Mouse (Mus musculus) heart, embryonic 13.5 days (tissue): Measurements from ENCODE around the gene Zfp991. TPM values are rescaled to one million over a fixed set of nuclear protein-coding genes. Genes with fewer than 3 reads are reported as not detected.
"Not testable (repeated sequence)": the region's sequence is repeated elsewhere in the genome, so short reads cannot be mapped to it uniquely, and the experiment has no call there.

Experiments used
- ATAC-seq: fragments of 200-750 bp; cut with Nextera tagmentation; 2 replicates; pipeline ENCODE4 v1.8.0; 2017; ENCODE audit warnings: moderate TSS enrichment; ENCODE audit not compliant: insufficient number of reproducible peaks, low FRiP score, low TSS enrichment; ENCODE audit errors: extremely low read depth
- H3K27ac ChIP-seq: fragments of 300-500 bp; sonication (generic); replicated peaks from 2 replicates; pipeline ENCODE4 v1.5.1; 2015; ENCODE audit warnings: moderate library complexity, mild to moderate bottlenecking, inconsistent platforms
- H3K27me3 ChIP-seq: fragments of 300-500 bp; sonication (generic); replicated peaks from 2 replicates; pipeline ENCODE4 v1.6.1; 2015; ENCODE audit warnings: mild to moderate bottlenecking, inconsistent platforms
- H3K36me3 ChIP-seq: fragments of 300-500 bp; sonication (generic); 2 replicates; pipeline ENCODE4 v1.6.1; 2015; ENCODE audit warnings: mild to moderate bottlenecking, inconsistent platforms
- H3K4me1 ChIP-seq: fragments of 300-500 bp; sonication (generic); 2 replicates; pipeline ENCODE4 v1.6.1; 2015; ENCODE audit warnings: inconsistent platforms
- H3K4me2 ChIP-seq: fragments of 300-500 bp; sonication (generic); 2 replicates; pipeline ENCODE4 v1.6.1; 2015; ENCODE audit warnings: inconsistent platforms, mild to moderate bottlenecking, moderate library complexity
- H3K4me3 ChIP-seq: fragments of 300-500 bp; sonication (generic); 2 replicates; pipeline ENCODE4 v1.5.1; 2015; ENCODE audit warnings: moderate library complexity, mild to moderate bottlenecking, inconsistent platforms
- H3K9ac ChIP-seq: fragments of 300-500 bp; sonication (generic); 2 replicates; pipeline ENCODE4 v1.6.1; 2015; ENCODE audit warnings: inconsistent platforms, mild to moderate bottlenecking, moderate library complexity
- H3K9me3 ChIP-seq: fragments of 300-500 bp; sonication (generic); 2 replicates; pipeline ENCODE4 v1.6.1; 2016; ENCODE audit warnings: inconsistent platforms
- WGBS: fragments of 180-500 bp; shearing (Covaris S2); methylation state at CpG from one replicate; pipeline ENCODE4 v1.1.7; 2015; ENCODE audit warnings: mixed read lengths; 5-methylcytosine and 5-hydroxymethylcytosine counted together
- polyA plus RNA-seq: library from polyadenylated mRNA; unstranded; fragments of >200 nt; fragmentation: Nextera tagmentation; extraction: Ambion mirVana; gene quantifications from 2 replicates; pipeline ENCODE4 v1.2.1, GENCODE M21; 2015

The Zfp991 gene
- polyA plus RNA-seq, 1 experiment from 2014 or later: 5.2 TPM

GRCm38 (mm10) chr4:147222021-147222420, 90.2 kb downstream of the Zfp991 start:
- not testable (repeated sequence) for H3K9ac ChIP-seq, H3K27me3 ChIP-seq, ATAC-seq, H3K4me3 ChIP-seq, H3K27ac ChIP-seq, H3K36me3 ChIP-seq, H3K4me1 ChIP-seq, H3K4me2 ChIP-seq
- 78% methylated on average over 5 of the region's 5 CpGs for WGBS
- peaks cover 39% of the 10 kb centered on the region for H3K9me3 ChIP-seq

GRCm38 (mm10) chr4:147223778-147224435, 92.1 kb downstream of the Zfp991 start:
- not testable (repeated sequence) for H3K36me3 ChIP-seq, ATAC-seq, H3K4me2 ChIP-seq, H3K4me1 ChIP-seq, H3K4me3 ChIP-seq, H3K9ac ChIP-seq, H3K27me3 ChIP-seq, H3K27ac ChIP-seq
- H3K9me3 ChIP-seq: peaks cover 39% of the 10 kb centered on the region
- 87% methylated on average over 24 of the region's 24 CpGs for WGBS

- not testable (repeated sequence) for H3K27ac ChIP-seq, H3K9ac ChIP-seq, H3K4me1 ChIP-seq, H3K36me3 ChIP-seq, H3K4me3 ChIP-seq, ATAC-seq, H3K4me2 ChIP-seq, H3K27me3 ChIP-seq
- H3K9me3 ChIP-seq: peaks cover 30% of the 10 kb centered on the region
- 83% methylated on average over 10 of the region's 15 CpGs for WGBS
These were observed 93.8 kb downstream of the Zfp991 start for GRCm38 (mm10) chr4:147225616-147226015.

- not testable (repeated sequence) for ATAC-seq, H3K27ac ChIP-seq, H3K36me3 ChIP-seq, H3K9ac ChIP-seq, H3K4me3 ChIP-seq, H3K27me3 ChIP-seq, H3K4me2 ChIP-seq, H3K4me1 ChIP-seq
- 63% methylated on average over 3 of the region's 3 CpGs for WGBS
- peaks cover 47% of the 10 kb centered on the region for H3K9me3 ChIP-seq
These were observed 98.2 kb downstream of the Zfp991 start for GRCm38 (mm10) chr4:147230026-147230425.

Other genes with a start within 250 kb of the Zfp991 start
- not detected in 2 replicates for gene Gm21411, start 222.4 kb upstream of the Zfp991 start, polyA plus RNA-seq
- not detected in 2 replicates for gene Zfp989, start 160.1 kb upstream of the Zfp991 start, polyA plus RNA-seq
- not detected in 2 replicates for gene Rex2, start 110.2 kb upstream of the Zfp991 start, polyA plus RNA-seq
- gene Zfp988, start 173.6 kb downstream of the Zfp991 start, polyA plus RNA-seq: not detected in 2 replicates
- gene Zfp978, start 229.3 kb downstream of the Zfp991 start, polyA plus RNA-seq: 0.17 TPM in 1 of 2 replicates, not detected in the other